Mouse (Mus musculus) lung, embryonic 15.5 days (tissue): ENCODE results near the gene Rab33a. TPM values are rescaled to one million over a fixed set of nuclear protein-coding genes. Genes with fewer than 3 reads are reported as not detected.

Source experiments
- ATAC-seq: fragments of 200-750 bp; cut with Nextera tagmentation; 2 replicates; pipeline ENCODE4 v1.8.0; 2017; ENCODE audit warnings: moderate number of reproducible peaks, borderline replicate concordance; ENCODE audit not compliant: low FRiP score, low TSS enrichment; ENCODE audit errors: extremely low read depth
- H3K27ac ChIP-seq: fragments of 300-500 bp; sonication (generic); 2 replicates; pipeline ENCODE4 v1.5.1; 2015; ENCODE audit warnings: moderate library complexity, mild to moderate bottlenecking, inconsistent platforms
- H3K27me3 ChIP-seq: fragments of 300-500 bp; sonication (generic); 2 replicates; pipeline ENCODE4 v1.6.1; 2015; ENCODE audit warnings: inconsistent platforms
- H3K36me3 ChIP-seq: fragments of 300-500 bp; sonication (generic); 2 replicates; pipeline ENCODE4 v1.6.1; 2015; ENCODE audit warnings: inconsistent platforms
- H3K4me1 ChIP-seq: fragments of 300-500 bp; sonication (generic); 2 replicates; pipeline ENCODE4 v1.6.1; 2015; ENCODE audit warnings: inconsistent platforms
- H3K4me2 ChIP-seq: fragments of 300-500 bp; sonication (generic); 2 replicates; pipeline ENCODE4 v1.6.1; 2015; ENCODE audit warnings: inconsistent platforms, mild to moderate bottlenecking, moderate library complexity
- H3K4me3 ChIP-seq: fragments of 300-500 bp; sonication (generic); 2 replicates; pipeline ENCODE4 v1.5.1; 2015; ENCODE audit warnings: mild to moderate bottlenecking, inconsistent platforms
- H3K9ac ChIP-seq: fragments of 300-500 bp; sonication (generic); 2 replicates; pipeline ENCODE4 v1.6.1; 2015; ENCODE audit warnings: inconsistent platforms
- H3K9me3 ChIP-seq: fragments of 300-500 bp; sonication (generic); 2 replicates; pipeline ENCODE4 v1.6.1; 2016; ENCODE audit warnings: inconsistent platforms
- WGBS: fragments of 180-500 bp; shearing (Covaris S2); methylation state at CpG from one replicate; pipeline ENCODE4 v1.1.7; 2015; 5-methylcytosine and 5-hydroxymethylcytosine counted together
- polyA plus RNA-seq: library from polyadenylated mRNA; unstranded; fragments of >200 nt; fragmentation: Nextera tagmentation; extraction: Ambion mirVana; gene quantifications from 2 replicates; pipeline ENCODE4 v1.2.1, GENCODE M21; 2015

Rab33a gene
- polyA plus RNA-seq, result 1.2 and 2.2 TPM in 2 replicates

DNA sequence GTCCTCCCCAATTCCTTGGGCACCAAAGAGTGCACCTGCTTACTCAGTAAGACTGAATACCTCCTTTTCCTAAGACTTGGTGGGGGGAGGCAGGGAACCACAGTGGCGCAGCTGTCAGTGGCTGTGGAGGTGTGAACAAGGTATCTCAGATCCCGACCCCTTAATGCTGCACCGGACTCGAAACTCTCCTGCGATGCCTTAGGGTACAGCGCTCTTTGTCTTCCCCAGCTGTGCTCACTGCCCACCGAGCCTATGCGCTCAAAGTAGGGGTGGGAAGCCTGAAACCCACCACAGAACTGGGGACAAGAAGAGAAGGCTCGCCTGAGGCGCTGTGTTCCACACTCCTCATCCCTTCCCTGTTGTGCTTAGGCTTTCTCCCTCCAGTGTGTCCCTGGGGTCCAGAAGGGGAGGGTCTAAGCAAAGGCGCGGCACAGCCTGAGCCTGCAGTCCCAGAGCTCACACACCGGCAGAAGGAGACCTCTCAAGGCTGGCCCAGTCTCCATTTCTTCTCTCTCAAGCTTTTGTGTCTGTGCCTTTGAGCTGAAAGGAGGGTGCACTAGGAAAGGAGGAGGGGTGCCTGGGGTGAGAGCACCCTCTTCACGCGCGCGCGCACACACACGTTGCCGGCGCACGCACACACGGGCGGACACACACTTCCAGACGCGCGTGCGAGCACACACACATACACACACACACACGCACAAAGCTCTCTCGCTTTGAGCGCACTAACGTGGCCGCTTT, at the start of gene Rab33a:
TSS of gene Rab33a (plus strand) at position 478 of the 741 bp plus-strand sequence.
- Histone ChIP-seq H3K4me3 (peak within 1 kb of the TSS; percentile 40), H3K9me3 (no peaks in the 10 kb centered on the region), H3K9ac (0 out of 2 replicates have a peak within 1 kb of the TSS, but pooled peaks have one; percentile 13), H3K27ac (no peak within 1 kb of the TSS), H3K36me3 (no peaks in the 10 kb centered on the region), H3K27me3 (no peaks in the 10 kb centered on the region), H3K4me1 (no peaks in the 10 kb centered on the region), H3K4me2 (peak within 1 kb of the TSS; percentile 76)
- WGBS, result 24% methylated on average over 30 of the region's 33 CpGs
- peak; percentile 57 for ATAC-seq

DNA sequence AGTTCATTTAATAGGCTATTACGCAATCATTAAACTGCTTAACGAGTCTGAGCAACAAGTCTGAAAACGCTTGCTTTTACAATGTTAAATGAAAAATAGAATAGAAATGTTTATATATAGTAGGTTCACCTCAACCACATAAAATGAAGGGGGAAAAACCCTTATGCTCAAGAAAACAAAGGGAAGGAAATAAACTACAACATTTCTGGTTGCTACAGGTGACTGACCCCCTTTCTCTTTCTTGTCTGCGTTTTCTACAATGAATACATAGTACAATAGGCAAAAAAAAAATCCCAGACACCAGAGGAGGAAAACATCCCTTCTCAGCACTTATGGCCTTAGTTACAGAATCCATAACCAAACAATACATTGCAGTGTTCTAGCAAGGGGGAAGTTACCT, 38.0 kb upstream of the Rab33a start:
- Histone ChIP-seq H3K27ac (no peak overlapping the region), H3K4me1 (no peaks in the 10 kb centered on the region), H3K9ac (no peak overlapping the region), H3K27me3 (no peaks in the 10 kb centered on the region; the same call in 1 of the 2 replicates), H3K4me3 (no peak overlapping the region), H3K36me3 (peaks cover 5% of the 10 kb centered on the region; the same call in 1 of the 2 replicates), H3K4me2 (no peak overlapping the region), H3K9me3 (no peaks in the 10 kb centered on the region)
- 62% methylated on average over 4 of the region's 4 CpGs for WGBS
- no peak for ATAC-seq

DNA sequence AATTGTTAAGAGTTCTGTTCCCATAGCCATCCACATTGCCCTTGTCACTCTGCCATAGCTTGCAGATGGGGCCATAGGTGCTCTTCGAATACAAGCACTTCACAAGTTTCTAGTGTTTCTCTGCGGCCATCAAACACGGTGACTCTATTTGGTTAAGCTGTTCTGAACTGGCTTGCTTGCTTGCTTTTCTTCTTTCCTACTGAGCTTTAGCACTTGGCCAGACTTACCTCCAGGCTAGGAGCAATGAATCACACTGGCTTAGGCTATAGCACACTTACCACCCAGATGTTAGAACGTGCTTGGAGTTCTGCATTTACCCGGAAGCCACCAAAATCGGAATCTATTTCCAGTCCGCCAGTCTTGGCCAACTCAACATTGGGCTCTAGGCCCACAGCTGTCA, 37.4 kb upstream of the Rab33a start:
- WGBS, result 75% methylated on average over 7 of the region's 7 CpGs
- ATAC-seq, result no peak
- H3K4me3 ChIP-seq, result no peak overlapping the region
- no peak overlapping the region for H3K4me2 ChIP-seq
- no peak overlapping the region for H3K9ac ChIP-seq
- no peaks in the 10 kb centered on the region for H3K4me1 ChIP-seq
- peaks cover 5% of the 10 kb centered on the region; the same call in 1 of the 2 replicates for H3K36me3 ChIP-seq
- no peak overlapping the region for H3K27ac ChIP-seq
- H3K9me3 ChIP-seq, result no peaks in the 10 kb centered on the region
- H3K27me3 ChIP-seq, result no peaks in the 10 kb centered on the region; the same call in 1 of the 2 replicates

DNA sequence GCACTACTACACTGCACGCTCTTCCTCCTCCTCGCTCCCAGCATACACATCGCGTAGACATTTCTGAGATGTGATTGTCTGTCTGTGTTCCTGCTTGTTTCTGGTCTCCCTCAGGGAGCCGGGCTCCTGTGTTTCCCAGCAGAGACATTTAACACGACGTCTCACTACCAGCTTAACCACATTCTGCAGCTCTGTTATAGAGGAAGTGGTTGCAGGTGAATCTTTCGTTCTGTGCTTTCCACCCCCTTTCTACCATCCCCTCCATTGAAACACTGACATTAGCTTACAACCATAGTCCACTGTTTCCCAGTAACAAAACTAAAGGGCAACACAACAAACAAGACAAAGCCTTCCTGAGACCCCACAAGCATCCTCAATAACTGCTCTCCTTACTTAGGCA, 25.3 kb upstream of the Rab33a start:
- no peaks in the 10 kb centered on the region for H3K4me1 ChIP-seq
- H3K4me3 ChIP-seq, result no peak overlapping the region
- WGBS, result 94% methylated on average over 8 of the region's 8 CpGs
- H3K9me3 ChIP-seq, result no peaks in the 10 kb centered on the region
- H3K27me3 ChIP-seq, result no peaks in the 10 kb centered on the region
- ATAC-seq, result no peak
- H3K4me2 ChIP-seq, result no peak overlapping the region
- H3K27ac ChIP-seq, result no peak overlapping the region
- H3K36me3 ChIP-seq, result 0 out of 2 replicates have a peak, but pooled peaks cover 3% of the 10 kb centered on the region
- H3K9ac ChIP-seq, result no peak overlapping the region

DNA sequence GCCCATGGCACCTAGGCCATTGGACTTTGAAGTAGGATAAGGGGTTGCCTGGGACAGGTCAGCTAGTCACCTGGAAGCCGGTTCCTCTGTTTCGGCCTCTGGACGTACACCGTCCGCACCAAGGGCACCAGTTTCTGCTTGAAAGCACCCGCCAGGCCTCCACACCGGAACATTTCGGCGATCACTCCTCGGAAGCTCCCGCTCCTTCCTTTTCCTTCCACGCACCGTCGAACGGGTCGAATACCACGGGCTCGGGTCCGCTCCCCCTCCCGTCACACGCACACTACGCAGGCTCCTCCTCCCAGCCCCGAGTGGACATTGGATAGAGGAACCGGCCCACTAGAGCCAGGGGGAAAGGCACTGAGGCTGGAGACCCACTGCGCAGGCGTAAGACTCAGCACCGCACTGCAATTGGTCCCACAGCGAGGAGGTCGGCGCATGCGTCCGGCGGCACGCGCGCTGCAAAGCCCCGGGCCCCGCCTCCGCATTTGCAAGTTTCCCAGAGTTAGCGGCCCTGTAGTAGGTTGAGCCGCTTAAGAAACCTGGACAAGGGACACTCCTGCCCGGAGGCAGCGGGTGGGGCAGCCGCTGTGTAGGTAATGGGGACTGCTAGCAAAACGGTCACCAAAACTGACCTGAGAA, 5.8 kb upstream of the Rab33a start, which contains the start of gene Aifm1:
TSS of gene Aifm1 (minus strand) at position 398 of the 642 bp plus-strand sequence.
- Histone ChIP-seq H3K4me3 (peak within 1 kb of the TSS; percentile 60), H3K27me3 (no peaks in the 10 kb centered on the region), H3K9ac (peak within 1 kb of the TSS; percentile 64), H3K27ac (no peak within 1 kb of the TSS), H3K4me2 (peak within 1 kb of the TSS; percentile 54), H3K4me1 (0 out of 2 replicates have a peak, but pooled peaks cover 2% of the 10 kb centered on the region), H3K36me3 (no peaks in the 10 kb centered on the region), H3K9me3 (no peaks in the 10 kb centered on the region)
- peak; percentile 99 for ATAC-seq
- 21% methylated on average over 44 of the region's 45 CpGs for WGBS

DNA sequence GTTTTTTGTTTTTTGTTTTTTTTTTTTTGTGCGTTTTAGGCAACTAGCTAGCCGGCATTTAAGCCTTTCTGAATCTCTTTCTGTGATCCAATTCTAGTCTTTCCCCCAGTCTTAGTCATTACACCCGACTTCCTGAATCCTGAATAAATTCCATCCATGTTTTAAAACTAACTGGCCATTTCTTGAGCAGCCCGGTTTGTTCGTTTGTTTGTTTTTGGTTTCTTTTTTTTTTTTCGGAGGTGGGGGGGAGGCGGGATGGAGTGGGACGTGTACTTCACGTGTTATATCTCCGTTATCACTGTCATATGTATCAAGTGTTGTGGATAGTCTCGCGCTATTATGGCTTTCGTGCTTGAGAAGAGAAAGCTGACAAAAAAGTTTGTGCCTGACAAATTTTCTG, 5.3 kb upstream of the Rab33a start:
- H3K4me2 ChIP-seq, result peak overlapping the region; percentile 44
- no peak overlapping the region; the same call in 1 of the 2 replicates for H3K9ac ChIP-seq
- 22% methylated on average over 13 of the region's 13 CpGs for WGBS
- no peaks in the 10 kb centered on the region for H3K27me3 ChIP-seq
- 0 out of 2 replicates have a peak, but pooled peaks cover 2% of the 10 kb centered on the region for H3K4me1 ChIP-seq
- ATAC-seq, result no peak
- no peaks in the 10 kb centered on the region for H3K36me3 ChIP-seq
- H3K4me3 ChIP-seq, result peak overlapping the region; percentile 60
- no peak overlapping the region for H3K27ac ChIP-seq
- no peaks in the 10 kb centered on the region for H3K9me3 ChIP-seq

DNA sequence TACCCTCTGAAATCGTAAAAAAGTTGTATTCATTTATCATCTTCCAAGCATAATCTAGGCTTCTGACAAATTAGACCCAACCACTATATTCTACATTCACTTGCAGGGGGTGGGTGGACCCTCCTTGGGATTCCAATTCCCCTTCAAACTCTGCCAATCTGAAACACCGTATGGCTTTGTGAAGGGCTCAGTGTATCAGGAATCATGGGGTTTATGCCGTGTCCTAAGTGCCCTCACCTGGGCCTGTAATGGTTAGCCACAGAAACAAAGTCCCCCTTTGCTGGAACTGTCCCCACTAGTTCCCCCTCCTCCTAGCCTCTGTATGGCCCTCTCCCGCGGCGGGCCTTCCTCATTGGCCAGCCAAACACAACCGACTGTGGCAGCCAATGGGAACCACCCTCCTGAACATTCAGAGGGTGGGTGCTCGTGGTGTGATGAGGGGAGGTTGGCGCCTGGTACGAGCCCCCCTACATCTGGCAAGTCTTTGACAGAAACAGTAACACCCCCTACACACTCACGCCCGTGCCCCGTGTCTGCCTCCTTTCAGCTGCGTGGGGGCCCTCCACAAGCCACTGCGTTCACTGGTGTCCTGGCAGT, 776 bp upstream of the Rab33a start:
- Histone ChIP-seq H3K36me3 (no peaks in the 10 kb centered on the region), H3K27ac (no peak overlapping the region), H3K9me3 (no peaks in the 10 kb centered on the region), H3K4me3 (peak overlapping the region; percentile 40), H3K4me1 (no peaks in the 10 kb centered on the region), H3K27me3 (no peaks in the 10 kb centered on the region), H3K4me2 (peak overlapping the region; percentile 76), H3K9ac (no peak overlapping the region)
- ATAC-seq, result 0 out of 2 replicates have a peak, but pooled peaks have one; percentile 3
- WGBS, result 33% methylated on average over 15 of the region's 15 CpGs

DNA sequence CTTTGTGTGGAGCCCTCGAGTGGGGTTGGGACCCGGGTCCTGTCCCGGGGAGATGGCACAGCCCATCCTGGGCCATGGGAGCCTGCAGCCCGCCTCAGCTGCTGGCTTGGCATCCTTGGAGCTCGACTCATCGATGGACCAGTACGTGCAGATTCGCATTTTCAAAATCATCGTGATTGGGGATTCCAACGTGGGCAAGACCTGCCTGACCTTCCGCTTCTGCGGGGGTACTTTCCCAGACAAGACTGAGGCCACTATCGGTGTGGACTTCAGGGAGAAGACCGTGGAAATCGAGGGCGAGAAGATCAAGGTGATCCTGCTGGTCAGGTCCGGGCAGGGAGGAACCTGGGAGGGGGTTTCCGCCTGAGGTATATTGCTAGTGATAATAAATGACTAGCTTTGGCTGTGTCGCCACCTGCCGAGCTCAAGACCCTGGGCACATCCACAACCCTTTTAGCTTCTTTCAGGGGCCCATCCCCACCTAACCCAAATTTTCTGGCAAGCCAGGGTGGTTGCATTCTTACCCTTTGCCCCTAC, 532 bp downstream of the Rab33a start:
- no peak for ATAC-seq
- peak overlapping the region; percentile 40 for H3K4me3 ChIP-seq
- H3K4me2 ChIP-seq, result peak overlapping the region; percentile 76
- 33% methylated on average over 20 of the region's 20 CpGs for WGBS
- no peaks in the 10 kb centered on the region for H3K9me3 ChIP-seq
- 0 out of 2 replicates have a peak overlapping the region, but pooled peaks have one; percentile 13 for H3K9ac ChIP-seq
- no peaks in the 10 kb centered on the region for H3K27me3 ChIP-seq
- no peaks in the 10 kb centered on the region for H3K4me1 ChIP-seq
- H3K36me3 ChIP-seq, result no peaks in the 10 kb centered on the region
- no peak overlapping the region for H3K27ac ChIP-seq

DNA sequence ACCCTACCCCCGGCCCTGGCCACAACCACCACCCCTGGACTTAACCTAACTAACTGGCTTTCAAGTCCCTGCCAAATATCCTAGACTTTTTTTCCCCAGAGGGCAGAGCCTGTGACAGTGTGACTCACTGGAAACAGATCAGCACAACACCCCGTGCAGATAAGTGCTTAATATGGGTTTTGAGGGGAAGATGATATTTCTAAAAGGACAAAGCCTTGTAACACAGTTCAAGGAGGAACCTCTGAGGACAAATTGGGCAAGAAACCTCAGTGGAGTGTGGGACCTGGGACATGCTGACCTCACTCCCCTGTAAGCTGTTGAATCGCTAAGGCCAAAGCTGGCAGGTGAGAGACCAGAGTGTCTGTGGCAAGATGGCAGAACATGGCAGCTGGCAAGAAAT, 2.6 kb downstream of the Rab33a start:
- no peaks in the 10 kb centered on the region for H3K4me1 ChIP-seq
- H3K36me3 ChIP-seq, result no peaks in the 10 kb centered on the region
- H3K27ac ChIP-seq, result no peak overlapping the region
- no peak overlapping the region for H3K9ac ChIP-seq
- WGBS, result 68% methylated on average over 3 of the region's 3 CpGs
- ATAC-seq, result no peak
- H3K4me3 ChIP-seq, result no peak overlapping the region
- no peaks in the 10 kb centered on the region for H3K27me3 ChIP-seq
- H3K9me3 ChIP-seq, result no peaks in the 10 kb centered on the region
- no peak overlapping the region for H3K4me2 ChIP-seq

DNA sequence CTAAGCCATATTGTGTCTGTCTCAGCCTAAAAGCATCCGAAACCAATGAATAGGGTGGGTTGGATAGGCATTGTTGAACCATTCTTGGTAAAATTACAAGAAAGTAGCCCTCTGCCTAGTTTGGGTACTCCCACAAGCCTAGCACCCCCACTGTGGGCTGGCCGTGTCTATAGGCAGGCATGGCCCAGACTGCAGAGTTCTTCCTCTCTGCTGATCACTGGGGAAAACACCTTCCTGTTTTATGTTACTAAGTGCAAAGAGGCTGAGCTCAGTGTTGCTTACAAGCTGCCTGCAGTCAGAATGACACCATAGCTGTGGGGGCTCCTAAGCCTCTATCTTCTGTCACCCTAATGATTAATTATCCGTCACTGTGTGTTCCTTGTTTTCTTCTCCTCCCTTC, 4.4 kb downstream of the Rab33a start:
- 61% methylated on average over 3 of the region's 3 CpGs for WGBS
- Histone ChIP-seq H3K4me1 (no peaks in the 10 kb centered on the region), H3K27me3 (no peaks in the 10 kb centered on the region), H3K4me2 (no peak overlapping the region), H3K9me3 (no peaks in the 10 kb centered on the region), H3K4me3 (no peak overlapping the region), H3K27ac (no peak overlapping the region), H3K9ac (no peak overlapping the region), H3K36me3 (no peaks in the 10 kb centered on the region)
- no peak for ATAC-seq

DNA sequence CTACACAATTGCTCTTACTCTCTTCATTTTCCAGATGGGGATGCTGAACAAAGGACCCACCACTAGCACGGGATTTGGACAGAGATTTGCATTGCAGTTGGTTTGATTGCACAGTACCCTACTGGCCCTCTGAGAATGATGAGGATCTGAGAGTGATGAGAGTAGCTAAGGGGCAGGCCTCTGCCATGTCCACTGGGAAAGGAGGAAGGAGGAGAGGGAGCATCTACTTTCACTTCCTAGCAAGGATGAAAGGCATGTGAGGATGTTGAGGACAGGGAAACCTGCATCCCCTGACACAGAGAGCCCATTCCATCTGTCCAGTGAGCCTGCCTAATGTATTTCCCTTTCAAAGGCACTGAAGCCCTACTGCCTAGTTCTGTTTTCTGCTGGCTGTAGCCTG, 6.2 kb downstream of the Rab33a start:
- H3K27ac ChIP-seq, result no peak overlapping the region
- no peaks in the 10 kb centered on the region for H3K9me3 ChIP-seq
- no peaks in the 10 kb centered on the region for H3K27me3 ChIP-seq
- no peak for ATAC-seq
- H3K4me2 ChIP-seq, result no peak overlapping the region
- H3K4me3 ChIP-seq, result no peak overlapping the region
- 82% methylated on average over 1 of the region's 1 CpGs for WGBS
- no peaks in the 10 kb centered on the region for H3K4me1 ChIP-seq
- H3K9ac ChIP-seq, result no peak overlapping the region
- no peaks in the 10 kb centered on the region for H3K36me3 ChIP-seq
